ENCODE assay signal across 8 mouse cellular contexts in the genomic region with DNA sequence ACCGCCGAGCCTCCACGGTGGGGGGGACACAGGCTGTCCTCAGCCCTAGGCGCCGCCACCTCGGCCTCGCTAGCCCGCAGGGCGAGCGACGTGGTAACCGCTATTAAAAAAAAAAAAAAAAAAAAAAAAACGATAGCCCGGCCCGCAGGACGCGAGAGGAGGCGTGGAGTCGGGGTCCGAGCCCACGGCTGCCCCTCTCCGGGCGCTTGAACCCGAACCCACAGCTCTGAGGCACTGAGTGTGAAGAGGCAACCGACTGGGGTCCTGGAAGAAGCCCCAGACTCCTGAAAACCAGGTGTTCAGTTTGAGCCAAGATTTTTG. TPM values are rescaled to one million over a fixed set of nuclear protein-coding genes. Genes with fewer than 3 reads are reported as not detected.
A peak's percentile ranks its signal among the peaks of the same experiment; 100 is the strongest.
DNase-seq lines count a peak whose midpoint lies in the region; ATAC-seq and TF ChIP-seq lines count a peak whose summit lies in the region.

No protein-coding gene starts in this region.

- no peak for ATAC-seq in kidney, postnatal 0 days (replicated peaks; ENCODE audit: low FRiP score, low read depth)
- ATAC-seq in embryonic facial prominence, embryonic 11.5 days (replicated peaks; ENCODE audit: insufficient number of reproducible peaks, low FRiP score, low TSS enrichment, low read depth) = no peak; the same call in 1 of the 2 replicates
- ATAC-seq in hindbrain, postnatal 0 days = no peak

- H3K9me3 ChIP-seq in kidney, postnatal 0 days (replicated peaks; ENCODE audit: low read length) = no peaks in the 10 kb centered on the region
- H3K9me3 ChIP-seq in embryonic facial prominence, embryonic 11.5 days (replicated peaks; ENCODE audit: control insufficient read depth, low read length) = no peaks in the 10 kb centered on the region
- H3K9me3 ChIP-seq in hindbrain, postnatal 0 days (ENCODE audit: low read length) = no peaks in the 10 kb centered on the region

- TF ChIP-seq POLR2A in myocyte (IDR thresholded peaks at IDR 0.05; ENCODE audit: insufficient read length, low read depth) = no peak

- H3K27me3 ChIP-seq in kidney, postnatal 0 days (ENCODE audit: insufficient read depth, low read length) = no peaks in the 10 kb centered on the region
- H3K27me3 ChIP-seq in embryonic facial prominence, embryonic 11.5 days (ENCODE audit: control insufficient read depth, insufficient read depth, low read length) = no peaks in the 10 kb centered on the region
- H3K27me3 ChIP-seq in hindbrain, postnatal 0 days (ENCODE audit: insufficient read depth, low read length) = no peaks in the 10 kb centered on the region
- H3K27me3 ChIP-seq in myocyte (ENCODE audit: control insufficient read depth, insufficient read depth, insufficient read length) = no peaks in the 10 kb centered on the region

- TF ChIP-seq CTCF in kidney, postnatal 0 days (IDR thresholded peaks at IDR 0.05; ENCODE audit: low read depth) = no peak
- TF ChIP-seq CTCF in hindbrain, postnatal 0 days (IDR thresholded peaks at IDR 0.05; ENCODE audit: low read depth) = no peak

- peaks cover 12% of the 10 kb centered on the region for H3K79me2 ChIP-seq in myocyte (ENCODE audit: control insufficient read depth, insufficient read depth)

- peak overlapping the region; percentile 80 for H3K9ac ChIP-seq in kidney, postnatal 0 days (ENCODE audit: low read depth, low read length)
- peak overlapping the region; percentile 88 for H3K9ac ChIP-seq in embryonic facial prominence, embryonic 11.5 days (replicated peaks; ENCODE audit: low read length)
- H3K9ac ChIP-seq in hindbrain, postnatal 0 days (replicated peaks; ENCODE audit: low read length) = peak overlapping the region; percentile 86

- peak overlapping the region; percentile 64 for H3K4me3 ChIP-seq in kidney, postnatal 0 days (replicated peaks; ENCODE audit: low read depth, low read length)
- H3K4me3 ChIP-seq in embryonic facial prominence, embryonic 11.5 days (ENCODE audit: low read depth, low read length) = peak overlapping the region; percentile 76
- H3K4me3 ChIP-seq in hindbrain, postnatal 0 days (ENCODE audit: low read length) = peak overlapping the region; percentile 76
- peak overlapping the region; percentile 93 for H3K4me3 ChIP-seq in myocyte

- H3ac ChIP-seq in myocyte (ENCODE audit: control insufficient read depth, insufficient read length) = peak overlapping the region; percentile 92

- H3K4me1 ChIP-seq in kidney, postnatal 0 days (replicated peaks; ENCODE audit: insufficient read depth, low read length) = no peaks in the 10 kb centered on the region; the same call in 1 of the 2 replicates
- no peaks in the 10 kb centered on the region for H3K4me1 ChIP-seq in embryonic facial prominence, embryonic 11.5 days (ENCODE audit: control insufficient read depth, insufficient read depth, low read length)
- H3K4me1 ChIP-seq in hindbrain, postnatal 0 days (ENCODE audit: insufficient read depth, low read length) = peaks cover 9% of the 10 kb centered on the region; the same call in 1 of the 2 replicates

- DNase-seq in kidney, postnatal 0 days (ENCODE audit: low spot score) = no peak
- DNase-seq in kidney, adult 18-20 months = no peak
- no peak for DNase-seq in embryonic facial prominence, embryonic 11.5 days (ENCODE audit: low spot score)
- peak; percentile 11 for DNase-seq in hindbrain, postnatal 0 days (ENCODE audit: low spot score)
- no peak for DNase-seq in layer of hippocampus, adult 8-10 months (ENCODE audit: low spot score in 2 of 2)
- DNase-seq in spleen, adult 18-20 months = no peak
- no peak for DNase-seq in T-cell, adult 2 months (ENCODE audit: low spot score)

- H3K27ac ChIP-seq in kidney, postnatal 0 days = peak overlapping the region; percentile 87
- H3K27ac ChIP-seq in embryonic facial prominence, embryonic 11.5 days (replicated peaks; ENCODE audit: low read depth, low read length) = peak overlapping the region; percentile 78
- H3K27ac ChIP-seq in hindbrain, postnatal 0 days = peak overlapping the region; percentile 79

- H3K4me2 ChIP-seq in kidney, postnatal 0 days (ENCODE audit: low read length) = peak overlapping the region; percentile 78
- H3K4me2 ChIP-seq in embryonic facial prominence, embryonic 11.5 days (ENCODE audit: low read depth, low read length) = peak overlapping the region; percentile 66
- H3K4me2 ChIP-seq in hindbrain, postnatal 0 days (ENCODE audit: low read depth, low read length) = peak overlapping the region; percentile 82
- H3K4me2 ChIP-seq in myocyte (ENCODE audit: low read depth) = peak overlapping the region; percentile 93

- H3K36me3 ChIP-seq in kidney, postnatal 0 days (ENCODE audit: insufficient read depth, low read length) = no peaks in the 10 kb centered on the region
- H3K36me3 ChIP-seq in embryonic facial prominence, embryonic 11.5 days (replicated peaks; ENCODE audit: control insufficient read depth, insufficient read depth, low read depth, low read length) = no peaks in the 10 kb centered on the region
- no peaks in the 10 kb centered on the region for H3K36me3 ChIP-seq in hindbrain, postnatal 0 days (ENCODE audit: insufficient read depth, low read length)
- no peaks in the 10 kb centered on the region for H3K36me3 ChIP-seq in myocyte (ENCODE audit: control insufficient read depth, insufficient read depth)

- WGBS in kidney, postnatal 0 days = under 1% methylated on average over 25 of the region's 25 CpGs
- under 1% methylated on average over 25 of the region's 25 CpGs for WGBS in embryonic facial prominence, embryonic 11.5 days
- WGBS in hindbrain, postnatal 0 days = under 1% methylated on average over 24 of the region's 25 CpGs

TF ChIP-seq in myocyte, 11 proteins besides CTCF, POLR2A, EP300 and RAD21:
- TF ChIP-seq MAX (IDR thresholded peaks at IDR 0.05; ENCODE audit: low read depth) = no peak
- TF ChIP-seq TCF12 (IDR thresholded peaks at IDR 0.05; ENCODE audit: insufficient read depth, poor library complexity, severe bottlenecking) = no peak
- TF ChIP-seq USF1 (IDR thresholded peaks at IDR 0.05; ENCODE audit: low read depth) = no peak
- no peak for TF ChIP-seq CEBPB (IDR thresholded peaks at IDR 0.05; ENCODE audit: insufficient read depth, poor library complexity, severe bottlenecking)

RNA-seq across cellular contexts. Expression of gene Snx25, which starts 11.9 kb away (rescaled TPM):
- 5.4 and 6.3 TPM in 2 replicates for polyA plus RNA-seq in kidney, postnatal 0 days (2015; fragmentation: Nextera tagmentation; extraction: Ambion mirVana)
- 6.5 and 7.4 TPM in 2 replicates for polyA plus RNA-seq in embryonic facial prominence, embryonic 11.5 days (2014; fragmentation: Nextera tagmentation; extraction: Ambion mirVana)
- 36.9 and 38.7 TPM in 2 replicates for total RNA-seq in hindbrain, postnatal 0 days (2014; rRNA removed)
- 8.4 and 10.4 TPM in 2 replicates for polyA plus RNA-seq in hindbrain, postnatal 0 days (2015; fragmentation: Nextera tagmentation; extraction: Ambion mirVana)
- polyA plus RNA-seq in myocyte (2012; fragmentation: generic; extraction: Trizol) = 4.4 TPM
- total RNA-seq in layer of hippocampus, adult 8-10 months (2022) = 10 to 100 TPM; 39.4 to 46.0 (median 42.8) TPM

RNA-seq across cellular contexts. Expression of gene Cfap97, which starts 12.3 kb away (rescaled TPM):
- polyA plus RNA-seq in kidney, postnatal 0 days (2015; fragmentation: Nextera tagmentation; extraction: Ambion mirVana) = 34.7 and 37.4 TPM in 2 replicates
- polyA plus RNA-seq in embryonic facial prominence, embryonic 11.5 days (2014; fragmentation: Nextera tagmentation; extraction: Ambion mirVana) = 25.5 and 32.9 TPM in 2 replicates
- 15.1 and 15.2 TPM in 2 replicates for total RNA-seq in hindbrain, postnatal 0 days (2014; rRNA removed)
- 26.8 and 28.0 TPM in 2 replicates for polyA plus RNA-seq in hindbrain, postnatal 0 days (2015; fragmentation: Nextera tagmentation; extraction: Ambion mirVana)
- 2.9 TPM for polyA plus RNA-seq in myocyte (2012; fragmentation: generic; extraction: Trizol)
- total RNA-seq in layer of hippocampus, adult 8-10 months (2022) = 10 to 100 TPM; 21.7 to 27.2 (median 25.2) TPM

RNA-seq across cellular contexts. Expression of gene Slc25a4, which starts 47.3 kb away (rescaled TPM):
- polyA plus RNA-seq in kidney, postnatal 0 days (2015; fragmentation: Nextera tagmentation; extraction: Ambion mirVana) = 835 and 864 TPM in 2 replicates
- polyA plus RNA-seq in embryonic facial prominence, embryonic 11.5 days (2014; fragmentation: Nextera tagmentation; extraction: Ambion mirVana) = 508 and 538 TPM in 2 replicates
- total RNA-seq in hindbrain, postnatal 0 days (2014; rRNA removed) = 1,071 and 1,180 TPM in 2 replicates
- 1,213 and 1,215 TPM in 2 replicates for polyA plus RNA-seq in hindbrain, postnatal 0 days (2015; fragmentation: Nextera tagmentation; extraction: Ambion mirVana)
- 368 TPM for polyA plus RNA-seq in myocyte (2012; fragmentation: generic; extraction: Trizol)
- 100 to 1,000 TPM; 495 to 555 (median 531) TPM for total RNA-seq in layer of hippocampus, adult 8-10 months (2022)
